Mouse (Mus musculus) Muller cell, postnatal 12 days (primary cell): ENCODE measurements around the gene Ttll5.

Experiments used
- DNase-seq: peaks from one replicate; pipeline ENCODE4 v3.0.0-alpha.2; 2015; ENCODE audit errors: inconsistent ontology term

Ttll5 gene

GRCm38 (mm10) chr12:85824438-85825264, at the start of gene Ttll5, which contains the start of gene Erg28:
Gene Ttll5, plus strand, starts transcription at chr12:85824659.
Gene Erg28, minus strand, starts transcription at chr12:85824550.
- peak; percentile 98 for DNase-seq

- no peak for DNase-seq
Measured at GRCm38 (mm10) chr12:85778962-85779361, 45.5 kb upstream of the Ttll5 start.

GRCm38 (mm10) chr12:85779707-85780106, 44.8 kb upstream of the Ttll5 start:
- no peak for DNase-seq

GRCm38 (mm10) chr12:85781606-85782005, 42.9 kb upstream of the Ttll5 start:
- no peak for DNase-seq

GRCm38 (mm10) chr12:85784916-85785815, 39.3 kb upstream of the Ttll5 start:
- no peak for DNase-seq

- DNase-seq: no peak
Measured at GRCm38 (mm10) chr12:85792158-85792557, 32.3 kb upstream of the Ttll5 start.

- DNase-seq: peak; percentile 61
Measured at GRCm38 (mm10) chr12:85792821-85793346, 31.6 kb upstream of the Ttll5 start.

GRCm38 (mm10) chr12:85794094-85794493, 30.4 kb upstream of the Ttll5 start:
- no peak for DNase-seq

- no peak for DNase-seq
Measured at GRCm38 (mm10) chr12:85795551-85795950, 28.9 kb upstream of the Ttll5 start.

GRCm38 (mm10) chr12:85800031-85800430, 24.4 kb upstream of the Ttll5 start:
- peak; percentile 82 for DNase-seq

GRCm38 (mm10) chr12:85809726-85810125, 14.7 kb upstream of the Ttll5 start:
- DNase-seq: no peak

- DNase-seq: peak; percentile 78
Measured at GRCm38 (mm10) chr12:85810959-85811358, 13.5 kb upstream of the Ttll5 start.

- no peak for DNase-seq
Measured at GRCm38 (mm10) chr12:85811676-85812075, 12.8 kb upstream of the Ttll5 start.

GRCm38 (mm10) chr12:85813599-85813998, 10.9 kb upstream of the Ttll5 start:
- DNase-seq: peak; percentile 22

- no peak for DNase-seq
Measured at GRCm38 (mm10) chr12:85822051-85822450, 2.4 kb upstream of the Ttll5 start.

GRCm38 (mm10) chr12:85825361-85825760, 902 bp downstream of the Ttll5 start:
- DNase-seq: no peak

- no peak for DNase-seq
Measured at GRCm38 (mm10) chr12:85825822-85826221, 1.4 kb downstream of the Ttll5 start.

- DNase-seq: no peak
Measured at GRCm38 (mm10) chr12:85828856-85829255, 4.4 kb downstream of the Ttll5 start.

GRCm38 (mm10) chr12:85829866-85830265, 5.4 kb downstream of the Ttll5 start:
- DNase-seq: no peak

GRCm38 (mm10) chr12:85830691-85831090, 6.2 kb downstream of the Ttll5 start:
- peak; percentile 76 for DNase-seq

- no peak for DNase-seq
Measured at GRCm38 (mm10) chr12:85834543-85834942, 10.1 kb downstream of the Ttll5 start.

- DNase-seq: no peak
Measured at GRCm38 (mm10) chr12:85837765-85838164, 13.3 kb downstream of the Ttll5 start.
